Mouse (Mus musculus) heart, adult 2 months (tissue): ENCODE data around the gene Tex264. TPM values are rescaled to one million over a fixed set of nuclear protein-coding genes. Genes with fewer than 3 reads are reported as not detected.

Experiments
- DNase-seq, 2 experiments: peaks; one replicate each; pipeline ENCODE4 v3.0.0; 2021
- H3K27ac ChIP-seq: fragments of 200-600 bp; 2 replicates; pipeline ENCODE4 v1.8.1; 2022
- H3K27me3 ChIP-seq: fragments of 200-500 bp; 2 replicates; pipeline ENCODE4 v1.6.1; 2012; ENCODE audit warnings: mild to moderate bottlenecking, low read length, inconsistent platforms, mixed read lengths; ENCODE audit not compliant: control insufficient read depth, insufficient read depth
- H3K36me3 ChIP-seq: fragments of 200-500 bp; 2 replicates; pipeline ENCODE4 v1.6.1; 2012; ENCODE audit warnings: low read length, inconsistent platforms; ENCODE audit not compliant: control insufficient read depth, insufficient read depth
- H3K4me1 ChIP-seq: fragments of 200-500 bp; 2 replicates; pipeline ENCODE4 v1.6.1; 2011; ENCODE audit warnings: low read length; ENCODE audit not compliant: control insufficient read depth, insufficient read depth
- H3K4me3 ChIP-seq: fragments of 200-600 bp; 2 replicates; pipeline ENCODE4 v1.8.1; 2022
- H3K79me2 ChIP-seq: fragments of 200-500 bp; replicated peaks from 2 replicates; pipeline ENCODE4 v1.6.1; 2012; ENCODE audit warnings: mild to moderate bottlenecking, inconsistent platforms, low read length, moderate library complexity, mixed read lengths; ENCODE audit not compliant: control insufficient read depth, insufficient read depth
- H3K9ac ChIP-seq: fragments of 200-500 bp; 2 replicates; pipeline ENCODE4 v1.6.1; 2012; ENCODE audit warnings: low read depth, mild to moderate bottlenecking, control low read depth, inconsistent platforms, low read length, mixed read lengths
- CTCF ChIP-seq: fragments of 200-600 bp; IDR thresholded peaks from 2 replicates; pipeline ENCODE4 v1.8.1; 2022; ENCODE audit warnings: antibody characterized with exemption, mild to moderate bottlenecking, moderate library complexity
- EP300 ChIP-seq: fragments of 200-500 bp; IDR thresholded peaks from 2 replicates; pipeline ENCODE4 v1.6.1; 2011; ENCODE audit warnings: low read depth, low read length, control low read depth; ENCODE audit not compliant: insufficient read depth
- POLR2A ChIP-seq: fragments of 200-500 bp; IDR thresholded peaks from 2 replicates; pipeline ENCODE4 v1.6.1; 2011; ENCODE audit warnings: mild to moderate bottlenecking, low read depth, low read length, control low read depth; ENCODE audit not compliant: insufficient read depth
- WGBS: fragments of 180-500 bp; shearing (Covaris S2); methylation state at CpG from one replicate; pipeline ENCODE4 v1.1.7; 2018; 5-methylcytosine and 5-hydroxymethylcytosine counted together
- intact Hi-C: fragments of 180-260 bp; cut with DNase I; formaldehyde crosslinking; loops from one replicate; pipeline ENCODE4 v1.15.1; 2025
- polyA plus RNA-seq: library from polyadenylated mRNA; depleted of rRNA; stranded (reverse); fragments of >200 nt; gene quantifications from 2 replicates; pipeline ENCODE4 v1.2.3, GENCODE M21; 2012
- total RNA-seq, 2 experiments: library from RNA; stranded (reverse); gene quantifications; 2 replicates each; pipeline ENCODE4 v1.2.3; 2021

The Tex264 gene
- total and polyA plus RNA-seq, 3 experiments = 40.3 to 62.1 (median 47.6) TPM

GRCm38 (mm10) chr9:106659935-106660334 lies 25.8 kb downstream of the Tex264 start:
- Histone ChIP-seq H3K27ac (no peak overlapping the region), H3K79me2 (no peaks in the 10 kb centered on the region), H3K27me3 (no peaks in the 10 kb centered on the region; the same call in 1 of the 2 replicates), H3K4me3 (no peak overlapping the region), H3K4me1 (peaks cover 7% of the 10 kb centered on the region; the same call in 1 of the 2 replicates), H3K36me3 (no peaks in the 10 kb centered on the region), H3K9ac (no peak overlapping the region)
- DNase-seq = no peak
- TF ChIP-seq CTCF (no peak), POLR2A (no peak), EP300 (no peak)
- 88% methylated on average over 1 of the region's 1 CpGs for WGBS
- intact Hi-C loops = no loop called here

DNA sequence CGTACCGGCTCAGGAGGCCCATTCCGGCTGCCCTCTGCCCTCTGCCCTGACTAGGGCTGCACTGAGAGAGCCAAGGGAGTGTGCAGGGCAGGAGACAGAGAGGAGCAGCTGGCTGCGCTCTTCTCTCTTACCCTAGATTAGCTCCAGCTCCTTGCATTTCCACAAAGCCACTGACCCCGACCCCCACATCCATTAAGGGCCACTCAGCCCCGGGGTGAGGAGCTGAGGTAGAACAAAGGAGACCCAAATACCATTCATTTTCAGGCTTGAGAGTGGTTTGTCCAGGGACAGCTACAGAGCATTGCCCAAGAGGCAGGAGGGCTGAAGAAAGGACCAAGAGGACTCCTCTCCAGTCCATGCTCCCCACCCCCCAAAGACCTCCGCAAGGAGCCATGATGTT lies 26.3 kb downstream of the Tex264 start:
- intact Hi-C loops = no loop called here
- Histone ChIP-seq H3K27ac (no peak overlapping the region), H3K36me3 (no peaks in the 10 kb centered on the region), H3K27me3 (no peaks in the 10 kb centered on the region; the same call in 1 of the 2 replicates), H3K4me3 (no peak overlapping the region), H3K79me2 (no peaks in the 10 kb centered on the region), H3K9ac (no peak overlapping the region), H3K4me1 (peaks cover 7% of the 10 kb centered on the region; the same call in 1 of the 2 replicates)
- 81% methylated on average over 7 of the region's 7 CpGs for WGBS
- TF ChIP-seq CTCF = no peak
- no peak for TF ChIP-seq POLR2A
- no peak for TF ChIP-seq EP300
- no peak for DNase-seq

GRCm38 (mm10) chr9:106657592-106657991 lies 28.1 kb downstream of the Tex264 start:
- Histone ChIP-seq H3K4me1 (0 out of 2 replicates have a peak, but pooled peaks cover 3% of the 10 kb centered on the region), H3K9ac (no peak overlapping the region), H3K27ac (no peak overlapping the region), H3K27me3 (no peaks in the 10 kb centered on the region; the same call in 1 of the 2 replicates), H3K79me2 (no peaks in the 10 kb centered on the region), H3K36me3 (no peaks in the 10 kb centered on the region), H3K4me3 (no peak overlapping the region)
- WGBS = 58% methylated on average over 5 of the region's 5 CpGs
- DNase-seq = no peak
- intact Hi-C loops = no loop called here
- no peak for TF ChIP-seq EP300

DNA sequence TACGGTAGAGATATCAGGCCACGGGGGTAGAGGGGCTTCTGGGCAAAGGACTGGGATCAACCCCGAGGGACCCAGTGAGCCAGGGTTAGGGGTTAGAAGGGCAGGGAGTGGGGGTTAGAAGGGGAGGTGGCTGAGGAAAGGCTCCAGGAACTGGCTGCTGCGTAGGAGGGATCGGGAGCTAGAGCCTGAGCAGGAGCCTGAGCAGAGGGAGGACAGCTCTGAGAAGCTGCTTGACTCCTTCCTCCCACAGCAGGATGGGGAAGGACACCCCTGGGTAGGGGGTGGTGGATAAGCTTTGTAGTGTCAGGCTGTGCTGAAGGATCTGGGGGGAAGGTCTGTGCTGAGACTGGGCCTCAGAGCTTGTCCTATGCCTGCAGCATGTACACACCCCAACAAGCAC lies 28.9 kb downstream of the Tex264 start:
- Histone ChIP-seq H3K27ac (no peak overlapping the region), H3K9ac (no peak overlapping the region), H3K27me3 (no peaks in the 10 kb centered on the region; the same call in 1 of the 2 replicates), H3K36me3 (no peaks in the 10 kb centered on the region), H3K4me1 (0 out of 2 replicates have a peak, but pooled peaks cover 3% of the 10 kb centered on the region), H3K79me2 (no peaks in the 10 kb centered on the region), H3K4me3 (no peak overlapping the region)
- WGBS = 14% methylated on average over 5 of the region's 5 CpGs
- intact Hi-C loops = no loop called here
- no peak for DNase-seq
- TF ChIP-seq POLR2A = no peak
- no peak for TF ChIP-seq EP300
- no peak for TF ChIP-seq CTCF

DNA sequence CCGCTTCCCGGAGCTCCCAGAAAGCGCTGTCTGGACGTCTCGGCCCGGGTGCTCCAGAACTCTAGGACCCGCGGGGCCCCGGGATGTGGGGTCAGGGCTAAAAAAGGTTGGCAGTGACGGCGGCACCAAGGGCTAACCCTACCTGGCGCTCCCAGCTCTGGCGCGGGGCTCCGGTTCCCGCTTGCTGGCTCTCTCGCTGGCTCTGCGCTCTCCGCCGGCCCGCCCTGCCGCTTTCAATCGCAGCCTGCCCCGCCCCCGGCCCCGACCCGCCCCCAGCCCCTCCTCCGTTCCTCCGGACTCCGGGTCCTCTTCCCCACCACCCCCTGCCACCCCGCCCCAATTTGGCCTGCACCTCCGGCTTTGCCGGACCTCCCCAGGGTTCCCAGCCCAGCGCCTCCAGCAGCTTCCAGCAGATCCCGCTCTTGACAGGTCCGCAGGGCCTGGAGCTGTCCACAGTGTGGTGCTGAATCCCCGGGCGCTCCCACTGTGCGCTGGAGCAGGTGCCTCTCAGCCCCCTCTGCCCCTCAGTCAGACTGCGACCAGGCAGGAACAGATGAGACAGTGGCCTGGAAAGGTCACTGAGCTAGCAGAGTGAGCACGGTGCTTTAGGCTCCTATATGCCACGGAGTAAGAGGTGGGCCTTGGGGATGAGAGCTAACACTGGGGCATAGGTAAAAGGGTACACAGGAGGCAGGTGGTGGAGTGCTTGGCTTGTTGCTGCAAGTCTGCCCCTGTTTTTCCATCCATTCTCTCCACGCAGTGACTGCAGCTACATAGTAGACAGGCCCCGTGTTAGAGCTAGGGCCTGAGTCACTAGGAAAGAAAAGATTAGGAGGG lies 29.6 kb downstream of the Tex264 start, which contains the start of gene Grm2:
Grm2 (minus strand) TSS at position 199 of the 837 bp plus-strand sequence.
- no peak for TF ChIP-seq POLR2A
- no peak for TF ChIP-seq EP300
- no peak for TF ChIP-seq CTCF
- no peak within 1 kb of the TSS for H3K9ac ChIP-seq
- no peak within 1 kb of the TSS for H3K27ac ChIP-seq
- no peak within 1 kb of the TSS for H3K4me3 ChIP-seq
- DNase-seq = peak; percentile 47 to 76
- H3K4me1 ChIP-seq = 0 out of 2 replicates have a peak, but pooled peaks cover under 1% of the 10 kb centered on the region
- no peaks in the 10 kb centered on the region; the same call in 1 of the 2 replicates for H3K27me3 ChIP-seq
- H3K36me3 ChIP-seq = no peaks in the 10 kb centered on the region
- no peaks in the 10 kb centered on the region for H3K79me2 ChIP-seq
- intact Hi-C loops = no loop called here
- WGBS = 1% methylated on average over 43 of the region's 44 CpGs

DNA sequence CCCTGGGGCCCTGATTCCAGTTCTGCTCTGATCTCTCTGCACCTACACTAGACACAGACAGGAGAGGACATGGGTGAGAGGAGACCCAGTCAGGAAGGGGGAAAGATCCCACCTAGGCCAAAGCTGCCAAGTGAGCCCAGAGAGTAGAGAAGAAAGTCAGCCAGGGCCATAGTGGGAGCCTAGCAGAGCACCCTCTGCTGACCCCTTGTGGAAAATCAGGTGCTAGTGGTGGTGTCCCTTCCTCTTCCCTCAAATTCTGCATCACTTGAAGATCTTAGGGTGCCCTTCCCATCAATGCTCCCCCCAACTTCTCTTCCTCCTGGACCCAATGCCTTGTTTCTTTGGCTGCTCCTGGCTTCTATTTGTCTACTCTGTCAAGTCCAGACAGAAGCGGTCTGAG lies 33.0 kb downstream of the Tex264 start:
- intact Hi-C loops = no loop called here
- peaks cover 3% of the 10 kb centered on the region for H3K27me3 ChIP-seq
- no peaks in the 10 kb centered on the region for H3K36me3 ChIP-seq
- H3K9ac ChIP-seq = no peak overlapping the region
- TF ChIP-seq CTCF (peak; percentile 49), POLR2A (no peak), EP300 (no peak)
- WGBS = 87% methylated on average over 1 of the region's 1 CpGs
- H3K4me3 ChIP-seq = no peak overlapping the region
- H3K4me1 ChIP-seq = no peaks in the 10 kb centered on the region
- no peak overlapping the region for H3K27ac ChIP-seq
- no peaks in the 10 kb centered on the region for H3K79me2 ChIP-seq
- no peak for DNase-seq
